Mouse (Mus musculus): Measurements from ENCODE around the gene Dstyk.

Dstyk gene

GRCm38 (mm10) chr1:132417319-132418251, at the start of gene Dstyk:
Gene Dstyk, plus strand, starts transcription at chr1:132417555.
- DNase-seq = peak; percentile 88

- DNase-seq = peak; percentile 89
Measured at GRCm38 (mm10) chr1:132367692-132368506, 49.5 kb upstream of the Dstyk start.

GRCm38 (mm10) chr1:132370681-132371173, 46.6 kb upstream of the Dstyk start:
- no peak for DNase-seq

GRCm38 (mm10) chr1:132371298-132372081, 45.9 kb upstream of the Dstyk start:
- no peak for DNase-seq

- DNase-seq = no peak
Measured at GRCm38 (mm10) chr1:132372354-132372753, 45.0 kb upstream of the Dstyk start.

- no peak for DNase-seq
Measured at GRCm38 (mm10) chr1:132372896-132373534, 44.3 kb upstream of the Dstyk start.

GRCm38 (mm10) chr1:132374140-132374872, 43.0 kb upstream of the Dstyk start:
- no peak for DNase-seq

GRCm38 (mm10) chr1:132374873-132375244, 42.5 kb upstream of the Dstyk start:
- no peak for DNase-seq

GRCm38 (mm10) chr1:132375256-132375655, 42.1 kb upstream of the Dstyk start:
- no peak for DNase-seq

- no peak for DNase-seq
Measured at GRCm38 (mm10) chr1:132376211-132377054, 40.9 kb upstream of the Dstyk start.

- no peak for DNase-seq
Measured at GRCm38 (mm10) chr1:132377055-132377365, 40.3 kb upstream of the Dstyk start.

- peak; percentile 5 for DNase-seq
Measured at GRCm38 (mm10) chr1:132377811-132378210, 39.5 kb upstream of the Dstyk start.

GRCm38 (mm10) chr1:132380550-132381100, 36.7 kb upstream of the Dstyk start:
- DNase-seq = peak; percentile 41

GRCm38 (mm10) chr1:132381929-132382328, 35.4 kb upstream of the Dstyk start:
- DNase-seq = peak; percentile 69

GRCm38 (mm10) chr1:132384001-132384554, 33.3 kb upstream of the Dstyk start:
- DNase-seq = peak; percentile 47

GRCm38 (mm10) chr1:132385266-132385665, 32.1 kb upstream of the Dstyk start:
- DNase-seq = peak; percentile 23

GRCm38 (mm10) chr1:132385711-132386110, 31.6 kb upstream of the Dstyk start:
- peak; percentile 36 for DNase-seq

- DNase-seq = peak; percentile 30
Measured at GRCm38 (mm10) chr1:132386266-132386665, 31.1 kb upstream of the Dstyk start.

GRCm38 (mm10) chr1:132387943-132388342, 29.4 kb upstream of the Dstyk start:
- DNase-seq = peak; percentile 54
